Mouse (Mus musculus): ENCODE data around the gene Erc2. TPM values are rescaled to one million over a fixed set of nuclear protein-coding genes. Genes with fewer than 3 reads are reported as not detected.

Erc2 gene
- polyA plus RNA-seq, 1 experiment from 2014 or later = 6.1 TPM

DNA sequence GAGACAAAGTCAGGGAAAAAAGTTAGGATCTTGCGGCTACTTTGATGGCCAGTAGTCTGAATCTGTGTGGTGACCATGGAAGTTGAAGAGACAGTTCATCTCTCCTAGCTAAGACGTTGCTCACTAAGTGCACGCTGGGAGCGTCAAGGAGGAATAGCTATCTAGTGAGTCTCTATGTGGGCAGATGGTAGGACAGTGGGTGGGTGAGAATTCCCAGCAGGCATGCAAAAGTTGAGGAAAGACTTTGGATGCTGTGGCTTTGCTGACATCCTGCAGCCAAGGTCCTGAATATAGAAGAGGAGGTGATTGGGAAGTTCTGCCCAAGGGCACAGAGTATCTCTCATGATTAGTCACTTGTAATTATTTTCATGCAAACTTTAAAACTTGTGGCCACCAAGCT is 162.6 kb downstream of the Erc2 start:
- ATAC-seq (ENCODE audit: insufficient number of reproducible peaks, low FRiP score, low TSS enrichment, low read depth) = no peak
- Histone ChIP-seq H3K4me1 (peaks cover 17% of the 10 kb centered on the region), H3K9me3 (no peaks in the 10 kb centered on the region), H3K4me3 (no peak overlapping the region), H3K4me2 (no peak overlapping the region), H3K36me3 (no peaks in the 10 kb centered on the region), H3K9ac (no peak overlapping the region), H3K27ac (no peak overlapping the region), H3K27me3 (no peaks in the 10 kb centered on the region)
- WGBS = 95% methylated on average over 4 of the region's 4 CpGs

GRCm38 (mm10) chr14:27785562-27785961 is 163.3 kb downstream of the Erc2 start:
- Histone ChIP-seq H3K4me2 (no peak overlapping the region), H3K9ac (no peak overlapping the region), H3K27ac (no peak overlapping the region), H3K36me3 (no peaks in the 10 kb centered on the region), H3K4me3 (no peak overlapping the region), H3K4me1 (peaks cover 20% of the 10 kb centered on the region), H3K27me3 (no peaks in the 10 kb centered on the region), H3K9me3 (no peaks in the 10 kb centered on the region)
- no peak for ATAC-seq (ENCODE audit: insufficient number of reproducible peaks, low FRiP score, low TSS enrichment, low read depth)
- 79% methylated on average over 2 of the region's 2 CpGs for WGBS

- peak overlapping the region; percentile 64 for H3K27ac ChIP-seq
- no peaks in the 10 kb centered on the region for H3K27me3 ChIP-seq
- no peak overlapping the region for H3K9ac ChIP-seq
- H3K36me3 ChIP-seq = no peaks in the 10 kb centered on the region
- 18% methylated on average over 6 of the region's 6 CpGs for WGBS
- H3K4me2 ChIP-seq = no peak overlapping the region
- peak; percentile 81 for ATAC-seq (ENCODE audit: insufficient number of reproducible peaks, low FRiP score, low TSS enrichment, low read depth)
- no peaks in the 10 kb centered on the region for H3K9me3 ChIP-seq
- H3K4me1 ChIP-seq = peaks cover 20% of the 10 kb centered on the region
- H3K4me3 ChIP-seq = no peak overlapping the region
Observed at GRCm38 (mm10) chr14:27789066-27789898, 167.1 kb downstream of the Erc2 start.

GRCm38 (mm10) chr14:27798184-27798934 is 176.1 kb downstream of the Erc2 start:
- Histone ChIP-seq H3K4me2 (no peak overlapping the region), H3K9ac (no peak overlapping the region), H3K9me3 (no peaks in the 10 kb centered on the region), H3K36me3 (no peaks in the 10 kb centered on the region), H3K27ac (no peak overlapping the region), H3K27me3 (no peaks in the 10 kb centered on the region), H3K4me1 (no peaks in the 10 kb centered on the region), H3K4me3 (no peak overlapping the region)
- 79% methylated on average over 11 of the region's 11 CpGs for WGBS
- no peak for ATAC-seq (ENCODE audit: insufficient number of reproducible peaks, low FRiP score, low TSS enrichment, low read depth)

DNA sequence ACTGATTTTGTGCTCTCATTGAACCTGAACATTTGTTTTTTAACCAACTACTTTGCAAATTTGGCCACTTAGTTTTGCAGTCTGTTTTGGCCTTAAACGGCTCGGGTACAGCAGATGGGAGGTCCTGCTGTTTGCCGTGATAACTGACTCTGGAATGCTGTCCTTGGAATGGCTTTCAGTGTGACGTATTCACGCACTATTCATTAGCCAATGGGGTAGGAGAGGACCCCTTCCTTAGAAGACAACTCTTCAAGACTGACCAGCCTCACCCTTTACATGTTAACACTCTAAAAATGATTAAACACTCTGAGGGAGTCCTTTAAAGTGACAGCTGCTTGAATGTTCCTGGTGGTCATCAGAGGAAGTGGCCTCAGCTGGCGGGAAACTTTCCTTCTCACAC is 178.5 kb downstream of the Erc2 start:
- WGBS = 64% methylated on average over 6 of the region's 6 CpGs
- no peak overlapping the region for H3K9ac ChIP-seq
- no peak for ATAC-seq (ENCODE audit: insufficient number of reproducible peaks, low FRiP score, low TSS enrichment, low read depth)

GRCm38 (mm10) chr14:27803961-27804360 is 181.7 kb downstream of the Erc2 start:
- no peak overlapping the region for H3K4me3 ChIP-seq
- no peaks in the 10 kb centered on the region for H3K36me3 ChIP-seq
- H3K4me2 ChIP-seq = no peak overlapping the region
- ATAC-seq (ENCODE audit: insufficient number of reproducible peaks, low FRiP score, low TSS enrichment, low read depth) = no peak
- WGBS = 94% methylated on average over 3 of the region's 3 CpGs
- H3K4me1 ChIP-seq = peaks cover 7% of the 10 kb centered on the region; the same call in 1 of the 2 replicates
- no peaks in the 10 kb centered on the region for H3K27me3 ChIP-seq
- no peak overlapping the region for H3K27ac ChIP-seq
- H3K9ac ChIP-seq = no peak overlapping the region
- H3K9me3 ChIP-seq = no peaks in the 10 kb centered on the region

More for the DNA sequence above, 178.5 kb downstream of the Erc2 start:
- Histone ChIP-seq H3K9me3 (no peaks in the 10 kb centered on the region), H3K27me3 (no peaks in the 10 kb centered on the region), H3K36me3 (no peaks in the 10 kb centered on the region), H3K4me2 (no peak overlapping the region), H3K4me3 (no peak overlapping the region), H3K27ac (no peak overlapping the region), H3K4me1 (no peaks in the 10 kb centered on the region)

GRCm38 (mm10) chr14:27805064-27805463 is 182.8 kb downstream of the Erc2 start:
- 59% methylated on average over 13 of the region's 13 CpGs for WGBS
- H3K9ac ChIP-seq = no peak overlapping the region
- no peak overlapping the region for H3K27ac ChIP-seq
- peaks cover 7% of the 10 kb centered on the region; the same call in 1 of the 2 replicates for H3K4me1 ChIP-seq
- H3K4me2 ChIP-seq = no peak overlapping the region
- H3K27me3 ChIP-seq = no peaks in the 10 kb centered on the region
- no peaks in the 10 kb centered on the region for H3K36me3 ChIP-seq
- no peak overlapping the region for H3K4me3 ChIP-seq
- no peaks in the 10 kb centered on the region for H3K9me3 ChIP-seq
- ATAC-seq (ENCODE audit: insufficient number of reproducible peaks, low FRiP score, low TSS enrichment, low read depth) = no peak

GRCm38 (mm10) chr14:27808080-27808479 is 185.9 kb downstream of the Erc2 start:
- Histone ChIP-seq H3K4me2 (peak overlapping the region; percentile 28), H3K27ac (peak overlapping the region; percentile 4; the same call in 1 of the 2 replicates), H3K36me3 (no peaks in the 10 kb centered on the region), H3K4me1 (peaks cover 14% of the 10 kb centered on the region; the same call in 1 of the 2 replicates), H3K27me3 (peaks cover 6% of the 10 kb centered on the region; the same call in 1 of the 2 replicates), H3K9ac (no peak overlapping the region), H3K4me3 (0 out of 2 replicates have a peak overlapping the region, but pooled peaks have one; percentile 5), H3K9me3 (no peaks in the 10 kb centered on the region)
- WGBS = 1% methylated on average over 9 of the region's 9 CpGs
- no peak for ATAC-seq (ENCODE audit: insufficient number of reproducible peaks, low FRiP score, low TSS enrichment, low read depth)

DNA sequence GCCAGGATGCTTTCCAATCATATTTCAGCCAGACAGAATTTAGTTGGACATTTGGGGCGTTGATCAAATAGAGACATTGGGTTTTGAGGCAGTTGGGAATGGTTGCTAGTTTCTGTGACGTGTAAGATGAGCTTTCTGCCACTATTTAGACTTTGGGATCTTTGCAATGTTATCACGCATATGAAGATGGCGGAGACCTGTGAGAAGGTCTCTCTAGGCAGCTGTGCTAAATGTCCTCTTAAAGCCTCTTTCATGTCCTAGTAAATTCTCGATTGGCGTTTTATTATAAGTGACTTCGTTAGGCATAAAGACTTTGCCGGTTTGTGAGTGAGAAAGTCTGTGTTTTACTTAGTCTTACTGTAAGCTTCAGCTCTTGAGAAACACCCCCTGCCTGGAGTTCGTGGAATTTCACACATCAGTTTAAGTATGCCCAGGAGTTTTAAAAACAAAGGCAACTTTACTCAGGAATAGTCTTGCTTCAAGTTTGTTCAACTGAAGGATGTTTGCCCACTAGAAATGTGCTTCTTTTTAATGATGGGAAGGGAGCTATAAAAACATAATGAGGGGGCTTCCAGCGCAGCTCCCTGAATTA is 186.4 kb downstream of the Erc2 start:
- Histone ChIP-seq H3K36me3 (no peaks in the 10 kb centered on the region), H3K4me2 (peak overlapping the region; percentile 28), H3K9me3 (no peaks in the 10 kb centered on the region), H3K27me3 (peaks cover 6% of the 10 kb centered on the region; the same call in 1 of the 2 replicates), H3K4me3 (0 out of 2 replicates have a peak overlapping the region, but pooled peaks have one; percentile 5), H3K9ac (no peak overlapping the region), H3K27ac (peak overlapping the region; percentile 4; the same call in 1 of the 2 replicates), H3K4me1 (peaks cover 14% of the 10 kb centered on the region; the same call in 1 of the 2 replicates)
- no peak for ATAC-seq (ENCODE audit: insufficient number of reproducible peaks, low FRiP score, low TSS enrichment, low read depth)
- WGBS = 24% methylated on average over 10 of the region's 10 CpGs

DNA sequence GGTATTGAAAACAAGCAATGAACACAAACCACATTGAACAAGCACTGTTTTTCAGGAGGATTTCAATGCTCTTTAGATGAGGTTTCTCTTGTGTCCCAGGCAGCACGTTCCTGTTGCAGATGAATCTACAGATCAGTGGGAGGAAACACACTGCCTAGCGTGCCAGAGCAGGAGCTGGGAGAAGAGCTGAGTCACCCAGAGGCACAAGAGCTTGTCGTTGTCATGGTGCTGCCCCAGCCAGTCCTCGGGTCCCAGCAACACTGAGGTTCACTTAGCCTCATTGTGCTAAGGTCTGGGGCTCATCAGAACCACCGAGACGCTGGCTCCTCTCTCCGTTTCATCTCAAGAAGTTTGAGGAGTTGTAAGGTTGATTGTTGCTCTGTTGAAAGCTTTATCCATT is 188.6 kb downstream of the Erc2 start:
- Histone ChIP-seq H3K4me2 (no peak overlapping the region), H3K9me3 (no peaks in the 10 kb centered on the region), H3K36me3 (no peaks in the 10 kb centered on the region), H3K27ac (no peak overlapping the region), H3K4me3 (no peak overlapping the region), H3K9ac (no peak overlapping the region), H3K4me1 (peaks cover 14% of the 10 kb centered on the region; the same call in 1 of the 2 replicates), H3K27me3 (peaks cover 6% of the 10 kb centered on the region; the same call in 1 of the 2 replicates)
- 34% methylated on average over 7 of the region's 7 CpGs for WGBS
- no peak for ATAC-seq (ENCODE audit: insufficient number of reproducible peaks, low FRiP score, low TSS enrichment, low read depth)

DNA sequence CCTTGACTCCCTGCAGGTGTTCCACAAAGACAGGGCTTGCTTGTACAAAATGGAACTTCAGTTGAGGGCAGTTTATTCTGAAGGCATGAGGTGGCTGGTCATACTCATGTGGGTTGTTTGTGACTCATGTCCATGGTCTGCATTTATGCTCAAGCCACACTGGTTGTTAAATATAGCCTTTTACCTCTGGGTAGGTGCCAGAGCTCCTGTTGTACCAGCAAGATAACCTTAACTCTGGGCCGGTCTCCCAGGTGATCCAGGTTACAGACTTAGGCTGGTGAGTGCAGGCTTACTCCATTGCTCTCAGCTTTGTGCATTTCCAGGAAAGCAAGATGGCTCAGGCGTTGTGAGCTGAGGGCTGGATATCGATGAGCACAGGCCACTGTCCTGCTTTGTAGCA is 189.4 kb downstream of the Erc2 start:
- Histone ChIP-seq H3K4me2 (no peak overlapping the region), H3K36me3 (no peaks in the 10 kb centered on the region), H3K27ac (no peak overlapping the region), H3K9me3 (no peaks in the 10 kb centered on the region), H3K27me3 (peaks cover 6% of the 10 kb centered on the region; the same call in 1 of the 2 replicates), H3K9ac (no peak overlapping the region), H3K4me3 (no peak overlapping the region), H3K4me1 (peaks cover 14% of the 10 kb centered on the region; the same call in 1 of the 2 replicates)
- ATAC-seq (ENCODE audit: insufficient number of reproducible peaks, low FRiP score, low TSS enrichment, low read depth) = no peak
- 91% methylated on average over 3 of the region's 3 CpGs for WGBS

All from limb, embryonic 15.5 days (tissue).